Mouse (Mus musculus): Measurements from ENCODE around the gene AW822073.
"Not testable (repeated sequence)": the region's sequence is repeated elsewhere in the genome, so short reads cannot be mapped to it uniquely, and the experiment has no call there.

AW822073 gene

GRCm38 (mm10) chr10:58221571-58221970 is 3.2 kb downstream of the AW822073 start:
- DNase-seq (ENCODE audit: low read depth, low spot score): not testable (repeated sequence)

GRCm38 (mm10) chr10:58220726-58221125 is 4.0 kb downstream of the AW822073 start:
- no peak for DNase-seq (ENCODE audit: low read depth, low spot score)

GRCm38 (mm10) chr10:58217366-58217765 is 7.4 kb downstream of the AW822073 start:
- no peak for DNase-seq (ENCODE audit: low read depth, low spot score)

GRCm38 (mm10) chr10:58215353-58215752 is 9.4 kb downstream of the AW822073 start:
- no peak for DNase-seq (ENCODE audit: low read depth, low spot score)

GRCm38 (mm10) chr10:58214934-58215333 is 9.8 kb downstream of the AW822073 start:
- no peak for DNase-seq (ENCODE audit: low read depth, low spot score)

GRCm38 (mm10) chr10:58214497-58214896 is 10.2 kb downstream of the AW822073 start:
- DNase-seq (ENCODE audit: low read depth, low spot score): no peak

- no peak for DNase-seq (ENCODE audit: low read depth, low spot score)
Observed at GRCm38 (mm10) chr10:58212230-58212629, 12.5 kb downstream of the AW822073 start.

GRCm38 (mm10) chr10:58211213-58211612 is 13.5 kb downstream of the AW822073 start:
- DNase-seq (ENCODE audit: low read depth, low spot score): no peak

GRCm38 (mm10) chr10:58210514-58210913 is 14.2 kb downstream of the AW822073 start:
- DNase-seq (ENCODE audit: low read depth, low spot score): no peak

- no peak for DNase-seq (ENCODE audit: low read depth, low spot score)
Observed at GRCm38 (mm10) chr10:58209710-58210467, 14.8 kb downstream of the AW822073 start.

GRCm38 (mm10) chr10:58206639-58207404 is 17.9 kb downstream of the AW822073 start:
- no peak for DNase-seq (ENCODE audit: low read depth, low spot score)

- no peak for DNase-seq (ENCODE audit: low read depth, low spot score)
Observed at GRCm38 (mm10) chr10:58205986-58206385, 18.7 kb downstream of the AW822073 start.
